Mouse (Mus musculus): Measurements from ENCODE around the gene Hist1h3i.

- TF ChIP-seq POLR2A (IDR thresholded peaks at IDR 0.05; ENCODE audit: borderline replicate concordance, insufficient read depth, low read length) = no peak
- no peak for TF ChIP-seq CTCF (IDR thresholded peaks at IDR 0.05; ENCODE audit: borderline replicate concordance, insufficient read depth, low read depth, low read length)
These were observed 33.6 kb downstream of the Hist1h3i start for GRCm38 (mm10) chr13:21749387-21750158.

Measured in cerebellum, adult 2 months (tissue).